Mouse (Mus musculus): Measurements from ENCODE around the gene Sult4a1. TPM values are rescaled to one million over a fixed set of nuclear protein-coding genes. Genes with fewer than 3 reads are reported as not detected.
"Not testable (repeated sequence)": the region's sequence is repeated elsewhere in the genome, so short reads cannot be mapped to it uniquely, and the experiment has no call there.

Gene Sult4a1
- total RNA-seq, 1 experiment from 2014 or later: not detected

- no peak for ATAC-seq (replicated peaks in 1 of 2; ENCODE audit: insufficient read depth in 1 of 2, low FRiP score in 2 of 2, low TSS enrichment in 1 of 2, low read depth in 1 of 2, poor library complexity in 2 of 2, severe bottlenecking in 2 of 2)
Measured at GRCm38 (mm10) chr15:84113873-84114272, 8.3 kb upstream of the Sult4a1 start.

GRCm38 (mm10) chr15:84108899-84109298 lies 3.3 kb upstream of the Sult4a1 start:
- ATAC-seq (replicated peaks in 1 of 2; ENCODE audit: insufficient read depth in 1 of 2, low FRiP score in 2 of 2, low TSS enrichment in 1 of 2, low read depth in 1 of 2, poor library complexity in 2 of 2, severe bottlenecking in 2 of 2): no peak

- no peak for ATAC-seq (replicated peaks in 1 of 2; ENCODE audit: insufficient read depth in 1 of 2, low FRiP score in 2 of 2, low TSS enrichment in 1 of 2, low read depth in 1 of 2, poor library complexity in 2 of 2, severe bottlenecking in 2 of 2)
Measured at GRCm38 (mm10) chr15:84105924-84106500, 458 bp upstream of the Sult4a1 start.

DNA sequence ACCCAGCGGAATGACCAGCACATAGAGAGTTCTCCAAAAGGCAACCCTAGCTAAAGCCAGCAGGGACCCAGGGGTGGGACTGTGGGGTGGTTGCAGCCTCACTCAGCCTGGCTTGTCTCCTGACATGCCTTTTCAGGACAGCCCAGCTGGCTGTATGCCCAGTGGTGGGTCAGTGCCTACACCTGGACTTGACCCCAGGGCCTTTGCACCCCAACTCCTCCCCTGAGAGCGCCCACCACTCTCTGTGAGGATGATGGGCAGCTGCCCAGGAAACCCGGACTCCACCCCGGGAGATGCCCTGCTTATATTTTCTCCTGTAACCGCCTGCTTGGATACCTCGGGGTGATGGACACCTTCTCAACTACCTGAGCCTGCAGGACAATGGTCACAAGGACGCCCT lies 928 bp downstream of the Sult4a1 start:
- ATAC-seq (replicated peaks in 1 of 2; ENCODE audit: insufficient read depth in 1 of 2, low FRiP score in 2 of 2, low TSS enrichment in 1 of 2, low read depth in 1 of 2, poor library complexity in 2 of 2, severe bottlenecking in 2 of 2): no peak

GRCm38 (mm10) chr15:84097536-84097935 lies 8.0 kb downstream of the Sult4a1 start:
- ATAC-seq (replicated peaks in 1 of 2; ENCODE audit: insufficient read depth in 1 of 2, low FRiP score in 2 of 2, low TSS enrichment in 1 of 2, low read depth in 1 of 2, poor library complexity in 2 of 2, severe bottlenecking in 2 of 2): not testable (repeated sequence)

DNA sequence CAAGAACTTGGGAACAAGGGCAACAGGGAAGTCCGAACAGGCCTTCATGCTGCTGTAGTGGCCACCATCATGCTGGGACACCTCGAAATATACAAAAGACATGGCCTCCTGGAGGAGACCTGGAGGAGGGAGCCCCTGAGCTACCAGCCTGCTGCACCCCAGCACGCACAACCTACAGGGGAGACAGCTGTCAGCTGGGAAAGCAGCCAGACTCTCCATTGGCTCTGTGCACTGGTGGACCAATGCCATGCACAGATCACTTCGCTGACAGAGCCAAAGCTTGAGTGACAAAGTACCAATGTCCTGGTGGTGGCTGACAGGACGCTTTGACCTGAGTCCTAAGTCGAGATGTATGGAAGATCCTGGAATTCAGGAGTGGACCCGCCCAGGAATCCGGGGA lies 9.5 kb downstream of the Sult4a1 start:
- ATAC-seq (replicated peaks in 1 of 2; ENCODE audit: insufficient read depth in 1 of 2, low FRiP score in 2 of 2, low TSS enrichment in 1 of 2, low read depth in 1 of 2, poor library complexity in 2 of 2, severe bottlenecking in 2 of 2): no peak

GRCm38 (mm10) chr15:84094921-84095320 lies 10.6 kb downstream of the Sult4a1 start:
- no peak for ATAC-seq (replicated peaks in 1 of 2; ENCODE audit: insufficient read depth in 1 of 2, low FRiP score in 2 of 2, low TSS enrichment in 1 of 2, low read depth in 1 of 2, poor library complexity in 2 of 2, severe bottlenecking in 2 of 2)

DNA sequence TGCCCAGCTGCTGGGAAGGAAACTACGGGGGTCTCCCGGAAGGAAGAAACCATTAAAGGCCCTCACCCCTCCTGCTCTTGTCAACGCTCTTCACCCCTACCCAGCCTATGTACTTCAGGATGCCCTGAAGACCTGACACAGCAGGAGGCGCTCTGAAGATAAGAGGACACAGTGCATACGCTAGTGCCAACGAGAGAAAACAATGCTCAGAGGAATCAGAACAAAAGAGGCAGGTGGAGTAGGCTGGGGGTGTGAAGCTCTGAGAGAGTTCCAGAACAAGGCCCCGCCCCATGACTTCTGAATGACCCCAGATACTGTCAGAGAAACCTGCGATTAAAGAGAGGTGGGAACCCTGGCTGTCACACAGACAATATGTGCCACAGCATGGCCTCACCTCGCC lies 18.8 kb downstream of the Sult4a1 start:
- ATAC-seq (replicated peaks in 1 of 2; ENCODE audit: insufficient read depth in 1 of 2, low FRiP score in 2 of 2, low TSS enrichment in 1 of 2, low read depth in 1 of 2, poor library complexity in 2 of 2, severe bottlenecking in 2 of 2): no peak

DNA sequence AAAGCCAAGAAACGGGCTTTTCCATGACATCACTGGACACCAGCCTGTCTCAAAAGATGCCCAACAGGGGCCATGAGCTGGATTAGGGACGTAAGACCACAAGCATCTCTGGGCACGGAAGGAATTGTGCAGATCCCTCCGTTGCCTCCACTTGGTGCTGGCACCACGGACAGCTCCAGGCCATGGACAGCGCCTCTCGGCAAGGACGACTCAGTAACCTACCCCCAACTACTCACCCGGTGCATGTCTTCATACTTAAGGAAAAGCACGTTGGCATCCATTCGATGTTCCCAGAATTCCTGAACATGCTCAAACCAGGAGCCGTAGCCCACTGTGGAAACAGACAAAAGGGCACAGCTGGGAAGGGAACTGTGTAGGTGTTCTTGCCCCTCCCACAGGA lies 19.2 kb downstream of the Sult4a1 start:
- no peak; a peak in 1 of 4 replicates for ATAC-seq (replicated peaks in 1 of 2; ENCODE audit: insufficient read depth in 1 of 2, low FRiP score in 2 of 2, low TSS enrichment in 1 of 2, low read depth in 1 of 2, poor library complexity in 2 of 2, severe bottlenecking in 2 of 2)

GRCm38 (mm10) chr15:84080069-84080468 lies 25.5 kb downstream of the Sult4a1 start:
- no peak for ATAC-seq (replicated peaks in 1 of 2; ENCODE audit: insufficient read depth in 1 of 2, low FRiP score in 2 of 2, low TSS enrichment in 1 of 2, low read depth in 1 of 2, poor library complexity in 2 of 2, severe bottlenecking in 2 of 2)

GRCm38 (mm10) chr15:84079519-84079918 lies 26.0 kb downstream of the Sult4a1 start:
- ATAC-seq (replicated peaks in 1 of 2; ENCODE audit: insufficient read depth in 1 of 2, low FRiP score in 2 of 2, low TSS enrichment in 1 of 2, low read depth in 1 of 2, poor library complexity in 2 of 2, severe bottlenecking in 2 of 2): no peak

DNA sequence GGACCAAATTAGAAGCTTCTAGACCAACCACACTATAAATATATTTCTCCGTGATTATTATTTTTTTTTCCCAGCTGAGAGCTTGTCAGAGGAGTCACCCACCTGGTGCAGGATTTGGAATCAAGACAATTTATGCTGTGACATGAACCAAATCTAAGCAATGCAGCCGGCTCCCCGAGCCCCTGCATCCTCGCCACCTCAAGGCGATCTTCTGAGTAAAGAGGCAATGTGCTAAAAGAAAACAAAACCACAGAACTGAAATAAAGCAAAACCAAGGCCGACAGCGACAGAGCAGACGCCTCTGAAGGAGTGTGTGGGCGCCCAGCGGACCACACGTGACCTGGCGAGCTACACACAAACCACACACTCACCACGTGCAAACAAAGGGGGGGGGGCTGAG lies 26.9 kb downstream of the Sult4a1 start:
- no peak for ATAC-seq (replicated peaks in 1 of 2; ENCODE audit: insufficient read depth in 1 of 2, low FRiP score in 2 of 2, low TSS enrichment in 1 of 2, low read depth in 1 of 2, poor library complexity in 2 of 2, severe bottlenecking in 2 of 2)

- no peak for ATAC-seq (replicated peaks in 1 of 2; ENCODE audit: insufficient read depth in 1 of 2, low FRiP score in 2 of 2, low TSS enrichment in 1 of 2, low read depth in 1 of 2, poor library complexity in 2 of 2, severe bottlenecking in 2 of 2)
Measured at GRCm38 (mm10) chr15:84077151-84077550, 28.4 kb downstream of the Sult4a1 start.

DNA sequence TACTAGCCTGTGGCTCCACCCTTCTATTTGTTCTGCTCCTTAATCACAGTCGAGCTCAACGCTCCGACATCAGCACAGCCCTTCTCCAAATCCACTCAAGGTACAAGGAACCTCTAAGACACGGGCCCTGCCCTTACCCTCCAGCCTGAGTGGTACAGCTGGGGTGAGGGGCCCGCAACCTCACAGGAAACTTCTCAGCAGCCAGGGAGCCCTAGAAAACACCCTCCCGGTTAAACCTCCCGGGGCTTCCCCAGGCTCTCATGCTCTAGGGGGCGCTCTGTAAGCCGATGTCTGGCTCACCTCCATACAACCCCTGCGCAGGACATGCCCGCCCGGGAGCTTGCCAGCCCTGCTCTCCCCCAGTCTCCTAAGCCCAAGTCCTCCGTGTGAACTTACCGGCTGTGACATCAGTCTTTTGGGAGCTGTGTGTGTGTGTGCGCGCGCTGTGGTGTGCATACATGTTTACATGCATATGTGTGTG lies 30.8 kb downstream of the Sult4a1 start:
- ATAC-seq (replicated peaks in 1 of 2; ENCODE audit: insufficient read depth in 1 of 2, low FRiP score in 2 of 2, low TSS enrichment in 1 of 2, low read depth in 1 of 2, poor library complexity in 2 of 2, severe bottlenecking in 2 of 2): no peak

GRCm38 (mm10) chr15:84073911-84074704 lies 31.4 kb downstream of the Sult4a1 start:
- no peak; a peak in 1 of 4 replicates for ATAC-seq (replicated peaks in 1 of 2; ENCODE audit: insufficient read depth in 1 of 2, low FRiP score in 2 of 2, low TSS enrichment in 1 of 2, low read depth in 1 of 2, poor library complexity in 2 of 2, severe bottlenecking in 2 of 2)

DNA sequence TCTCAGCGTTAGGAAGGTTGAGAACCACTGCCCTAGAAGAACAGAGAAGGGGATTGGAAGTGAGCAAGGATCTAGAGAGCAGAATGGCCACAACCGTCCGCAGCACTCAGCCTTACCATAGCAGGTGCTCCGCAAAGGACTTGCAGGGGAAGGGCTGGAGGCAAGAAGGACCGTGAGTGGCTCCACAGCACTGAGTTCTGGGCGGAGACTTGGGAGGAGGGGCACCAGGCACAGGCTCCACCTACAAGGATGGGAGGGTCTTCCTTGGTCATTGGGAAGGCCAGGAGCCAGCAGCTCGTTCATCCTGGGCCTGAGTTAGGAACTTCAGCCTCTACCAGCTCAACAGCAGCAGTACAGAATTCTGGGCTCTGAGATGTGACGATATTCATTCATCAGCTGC lies 32.5 kb downstream of the Sult4a1 start:
- no peak for ATAC-seq (replicated peaks in 1 of 2; ENCODE audit: insufficient read depth in 1 of 2, low FRiP score in 2 of 2, low TSS enrichment in 1 of 2, low read depth in 1 of 2, poor library complexity in 2 of 2, severe bottlenecking in 2 of 2)

- peak; percentile 57 to 71; a peak in 2 of 4 replicates for ATAC-seq (replicated peaks in 1 of 2; ENCODE audit: insufficient read depth in 1 of 2, low FRiP score in 2 of 2, low TSS enrichment in 1 of 2, low read depth in 1 of 2, poor library complexity in 2 of 2, severe bottlenecking in 2 of 2)
Measured at GRCm38 (mm10) chr15:84072226-84072625, 33.3 kb downstream of the Sult4a1 start.

- ATAC-seq (replicated peaks in 1 of 2; ENCODE audit: insufficient read depth in 1 of 2, low FRiP score in 2 of 2, low TSS enrichment in 1 of 2, low read depth in 1 of 2, poor library complexity in 2 of 2, severe bottlenecking in 2 of 2): no peak
Measured at GRCm38 (mm10) chr15:84070116-84070676, 35.4 kb downstream of the Sult4a1 start.
